Mouse (Mus musculus) liver, embryonic 14.5 days (tissue): ENCODE results near the gene Ccdc27.

Experiments
- CTCF ChIP-seq: IDR thresholded peaks from 2 replicates; pipeline ENCODE4 v1.5.1; 2016; ENCODE audit warnings: antibody characterized with exemption, low read depth, control low read depth
- EP300 ChIP-seq: IDR thresholded peaks from 2 replicates; pipeline ENCODE4 v1.6.1; 2016; ENCODE audit warnings: antibody characterized with exemption, low read depth

DNA sequence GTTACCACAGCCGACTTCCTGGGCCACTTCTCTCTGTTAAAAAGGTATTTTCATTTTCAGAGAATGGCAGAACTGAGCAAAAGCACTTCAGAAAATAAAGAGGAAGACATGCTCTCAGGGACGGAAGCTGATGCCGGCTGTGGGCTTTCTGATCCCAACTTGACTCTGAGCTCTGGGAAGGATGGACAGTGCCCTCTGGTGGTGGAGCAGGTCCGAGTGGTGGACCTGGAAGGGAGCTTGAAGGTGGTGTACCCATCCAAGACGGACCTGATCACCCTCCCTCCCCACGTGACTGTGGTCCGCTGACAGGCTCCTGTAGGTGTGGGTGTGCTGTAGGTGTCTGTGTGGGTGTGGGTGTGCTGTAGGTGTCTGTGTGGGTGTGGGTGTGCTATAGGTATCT lies 22.9 kb downstream of the Ccdc27 start:
- peak; percentile 96 for TF ChIP-seq CTCF
- no peak for TF ChIP-seq EP300
